Mouse (Mus musculus): ENCODE results near the gene Mcpt2.

DNA sequence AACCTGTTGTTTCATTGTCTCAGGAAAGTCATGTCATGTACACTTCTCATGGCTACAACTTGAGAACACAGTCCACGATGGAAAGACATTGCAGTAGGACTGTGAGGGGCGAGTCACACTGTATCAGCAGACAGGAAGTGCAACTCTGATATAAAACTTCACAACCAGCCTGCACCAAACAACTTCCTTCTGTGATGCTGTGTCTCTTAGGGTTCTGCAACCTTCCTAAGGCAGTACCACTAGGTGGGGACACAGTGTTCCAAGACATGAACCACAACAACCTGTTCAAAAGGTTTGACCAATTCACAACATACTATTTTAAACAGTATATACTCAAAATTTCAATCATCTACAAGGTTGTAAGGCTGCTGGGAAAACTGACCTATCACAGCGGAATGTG lies 13.6 kb downstream of the Mcpt2 start:
- TF ChIP-seq POLR2A (IDR thresholded peaks at IDR 0.05; ENCODE audit: extremely low read depth, insufficient read depth, low read length) (no peak), CTCF (IDR thresholded peaks at IDR 0.05; ENCODE audit: extremely low read depth, insufficient read depth, low read length) (no peak)
